Mouse (Mus musculus) thymus, adult 2 months (tissue): ENCODE results near the gene Prrt2. TPM values are rescaled to one million over a fixed set of nuclear protein-coding genes. Genes with fewer than 3 reads are reported as not detected.

Experiments used
- DNase-seq: peaks from one replicate; pipeline ENCODE4 v3.0.0; 2021
- H3K27ac ChIP-seq: fragments of 200-500 bp; 2 replicates; pipeline ENCODE4 v1.5.1; 2012; ENCODE audit warnings: low read length, control low read depth; ENCODE audit not compliant: control insufficient read depth, insufficient read depth
- H3K27me3 ChIP-seq: fragments of 200-500 bp; 2 replicates; pipeline ENCODE4 v1.6.1; 2012; ENCODE audit warnings: mild to moderate bottlenecking, low read length, moderate library complexity, mixed read lengths; ENCODE audit not compliant: control insufficient read depth, insufficient read depth
- H3K36me3 ChIP-seq: fragments of 200-500 bp; 2 replicates; pipeline ENCODE4 v1.6.1; 2012; ENCODE audit warnings: mild to moderate bottlenecking, low read length, moderate library complexity; ENCODE audit not compliant: control insufficient read depth, insufficient read depth
- H3K4me1 ChIP-seq: fragments of 200-500 bp; replicated peaks from 2 replicates; pipeline ENCODE4 v1.6.1; 2012; ENCODE audit warnings: low read length; ENCODE audit not compliant: control insufficient read depth, insufficient read depth
- H3K4me3 ChIP-seq: fragments of 200-500 bp; 2 replicates; pipeline ENCODE4 v1.5.1; 2012; ENCODE audit warnings: mild to moderate bottlenecking, low read length, control low read depth, moderate library complexity; ENCODE audit not compliant: control insufficient read depth, insufficient read depth
- CTCF ChIP-seq: fragments of 200-500 bp; IDR thresholded peaks from 2 replicates; pipeline ENCODE4 v1.5.1; 2012; ENCODE audit warnings: mild to moderate bottlenecking, control low read depth, low read length, moderate library complexity, borderline replicate concordance; ENCODE audit not compliant: control insufficient read depth, poor library complexity, insufficient read depth; ENCODE audit errors: extremely low read depth
- POLR2A ChIP-seq: fragments of 200-500 bp; IDR thresholded peaks from 2 replicates; pipeline ENCODE4 v1.6.1; 2012; ENCODE audit warnings: mild to moderate bottlenecking, low read length, control low read depth, moderate library complexity; ENCODE audit not compliant: control insufficient read depth, poor library complexity, insufficient read depth; ENCODE audit errors: extremely low read depth
- WGBS: fragments of 180-500 bp; shearing (Covaris S2); methylation state at CpG from one replicate; pipeline ENCODE4 v1.1.7; 2018; 5-methylcytosine and 5-hydroxymethylcytosine counted together
- polyA plus RNA-seq: library from polyadenylated mRNA; depleted of rRNA; stranded (reverse); fragments of >200 nt; gene quantifications from 2 replicates; pipeline ENCODE4 v1.2.3, GENCODE M21; 2012

The Prrt2 gene
- polyA plus RNA-seq, 1 experiment: 53.1 TPM

DNA sequence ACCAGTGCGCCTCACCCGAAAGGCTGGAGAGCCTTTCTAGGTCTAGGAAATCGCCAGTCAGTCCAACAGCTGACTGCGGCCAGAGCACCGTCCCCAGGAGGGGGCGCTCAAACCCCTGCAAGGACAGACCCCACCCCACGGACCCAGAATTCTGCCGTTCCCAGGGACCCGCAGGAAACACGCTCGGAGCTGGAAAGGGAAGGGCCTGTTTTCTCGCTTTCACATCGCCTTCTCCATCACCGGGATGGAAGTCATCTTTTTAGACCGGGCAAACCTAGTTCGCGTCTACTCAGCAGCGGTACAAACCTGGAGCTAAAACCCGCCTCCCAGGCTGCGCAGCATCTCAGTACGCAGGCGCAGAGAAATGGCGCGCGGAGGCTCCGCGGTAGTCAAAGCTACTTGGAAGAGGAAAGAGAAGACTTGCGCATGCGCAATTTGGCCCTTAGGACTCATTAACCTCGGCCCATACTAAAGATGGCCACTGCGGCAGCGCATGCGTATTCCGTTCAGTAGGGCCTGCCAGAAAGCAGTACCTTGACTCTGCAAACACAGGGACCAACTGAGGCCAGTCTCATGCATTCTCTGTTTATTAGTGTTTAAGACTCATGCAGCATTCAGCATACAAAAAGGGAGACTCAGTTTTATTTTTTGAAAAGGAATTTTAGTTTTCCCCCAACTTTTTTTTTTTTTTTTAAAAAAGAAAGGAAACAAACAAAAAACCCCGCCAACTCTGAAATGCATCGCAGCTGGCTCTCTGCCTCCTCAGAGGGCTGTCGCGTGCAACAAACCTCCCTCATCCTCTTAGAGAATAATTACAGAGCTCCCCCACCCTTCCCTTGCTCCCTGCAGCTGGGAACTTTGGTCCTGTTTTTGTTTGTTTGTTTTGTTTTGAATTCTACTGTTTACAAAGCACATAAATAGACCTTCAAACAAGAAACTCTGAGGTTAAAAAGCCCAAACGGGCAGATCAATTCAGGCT is 3.8 kb downstream of the Prrt2 start, which contains the start of gene Pagr1a:
TSS of gene Pagr1a (minus strand) at position 382 of the 979 bp plus-strand sequence.
- Histone ChIP-seq H3K27me3 (no peaks in the 10 kb centered on the region), H3K4me1 (peaks cover 70% of the 10 kb centered on the region), H3K4me3 (peak within 1 kb of the TSS; percentile 85), H3K27ac (peak within 1 kb of the TSS; percentile 82), H3K36me3 (no peaks in the 10 kb centered on the region)
- 2% methylated on average over 39 of the region's 39 CpGs for WGBS
- TF ChIP-seq CTCF (peak; percentile 99), POLR2A (peak; percentile 84)
- DNase-seq: peak; percentile 95

DNA sequence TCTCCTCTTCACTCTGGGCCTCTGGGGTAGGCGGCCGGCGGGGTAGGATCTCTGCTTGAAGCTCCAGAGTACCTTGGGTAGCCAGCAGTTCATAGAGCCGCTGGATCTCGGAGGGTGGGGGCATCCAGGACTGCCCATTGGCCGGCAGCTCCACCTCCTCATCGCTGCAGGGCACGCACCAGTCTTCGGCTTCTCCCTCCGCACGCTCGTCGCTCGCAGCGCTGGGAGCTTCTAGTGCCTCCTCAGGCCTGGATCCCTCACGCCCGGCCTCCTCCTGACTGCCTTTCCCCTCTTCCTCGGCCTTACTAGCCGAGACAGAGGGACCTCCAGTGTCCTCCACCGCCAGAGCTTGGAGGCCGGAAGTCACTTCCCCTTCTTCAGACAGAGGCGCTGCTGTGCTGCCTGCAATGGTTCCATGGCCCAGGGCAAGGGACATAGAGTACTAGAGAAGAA is 4.5 kb downstream of the Prrt2 start:
- WGBS: under 1% methylated on average over 22 of the region's 22 CpGs
- no peak for TF ChIP-seq CTCF
- no peak for TF ChIP-seq POLR2A
- no peaks in the 10 kb centered on the region for H3K36me3 ChIP-seq

DNA sequence TGATC is 4.7 kb downstream of the Prrt2 start, which contains the start of gene Pagr1b:
TSS of gene Pagr1b (minus strand) at position 4 of the 5 bp plus-strand sequence.
- Histone ChIP-seq H3K4me1 (peaks cover 60% of the 10 kb centered on the region), H3K27me3 (no peaks in the 10 kb centered on the region), H3K36me3 (no peaks in the 10 kb centered on the region), H3K4me3 (peak within 1 kb of the TSS; percentile 85), H3K27ac (peak within 1 kb of the TSS; percentile 82)
- no peak for DNase-seq
- TF ChIP-seq POLR2A: no peak

More for the DNA sequence above, 4.5 kb downstream of the Prrt2 start:
- no peak for DNase-seq
- Histone ChIP-seq H3K27ac (peak overlapping the region; percentile 82), H3K4me1 (peaks cover 62% of the 10 kb centered on the region), H3K4me3 (peak overlapping the region; percentile 85), H3K27me3 (no peaks in the 10 kb centered on the region)

DNA sequence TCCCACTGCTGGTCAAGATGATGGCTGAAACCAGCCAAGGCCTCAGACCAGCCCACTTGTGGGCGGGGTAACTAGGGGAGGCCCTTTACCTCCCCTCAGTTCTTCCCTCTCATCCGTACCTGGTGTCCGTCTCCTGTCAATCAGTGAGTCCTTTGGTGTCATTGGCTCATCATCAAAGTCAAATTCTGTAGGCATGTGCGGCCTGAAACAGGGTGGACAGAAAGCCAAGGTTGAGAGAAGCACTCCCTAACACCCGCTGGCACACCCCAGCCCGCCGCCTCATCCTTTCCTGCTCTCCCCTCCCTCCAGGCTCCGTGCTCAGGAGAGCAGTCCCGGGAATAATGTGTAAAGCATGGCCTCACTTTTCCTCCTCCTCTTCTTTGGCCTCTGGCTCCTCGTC is 4.9 kb downstream of the Prrt2 start:
- Histone ChIP-seq H3K27me3 (no peaks in the 10 kb centered on the region), H3K4me3 (peak overlapping the region; percentile 85), H3K27ac (peak overlapping the region; percentile 32), H3K4me1 (peaks cover 58% of the 10 kb centered on the region), H3K36me3 (no peaks in the 10 kb centered on the region)
- TF ChIP-seq CTCF: no peak
- TF ChIP-seq POLR2A: no peak
- DNase-seq: no peak
- WGBS: 12% methylated on average over 10 of the region's 10 CpGs

DNA sequence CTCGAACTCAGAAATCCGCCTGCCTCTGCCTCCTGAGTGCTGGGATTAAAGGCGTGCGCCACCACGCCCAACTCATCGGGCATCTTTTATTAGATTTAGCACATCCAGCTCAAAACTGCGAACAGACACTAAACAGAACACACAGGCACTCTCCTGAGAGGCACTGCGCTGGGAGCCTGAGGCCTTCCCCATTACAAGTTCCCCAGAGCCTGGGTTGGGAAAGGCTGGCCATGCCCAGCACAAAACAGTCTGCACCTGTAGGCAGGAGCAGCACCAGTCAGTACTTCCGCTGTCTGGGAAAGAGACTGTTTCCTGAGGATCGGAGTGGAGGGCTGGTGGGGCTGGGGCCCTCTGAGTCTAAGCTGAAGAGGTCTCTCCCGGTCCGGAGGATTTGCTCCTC is 6.0 kb downstream of the Prrt2 start:
- DNase-seq: no peak
- Histone ChIP-seq H3K27me3 (no peaks in the 10 kb centered on the region), H3K4me1 (peaks cover 50% of the 10 kb centered on the region), H3K27ac (no peak overlapping the region; the same call in 1 of the 2 replicates), H3K36me3 (no peaks in the 10 kb centered on the region), H3K4me3 (no peak overlapping the region)
- TF ChIP-seq POLR2A (no peak), CTCF (no peak)
- 93% methylated on average over 12 of the region's 12 CpGs for WGBS

DNA sequence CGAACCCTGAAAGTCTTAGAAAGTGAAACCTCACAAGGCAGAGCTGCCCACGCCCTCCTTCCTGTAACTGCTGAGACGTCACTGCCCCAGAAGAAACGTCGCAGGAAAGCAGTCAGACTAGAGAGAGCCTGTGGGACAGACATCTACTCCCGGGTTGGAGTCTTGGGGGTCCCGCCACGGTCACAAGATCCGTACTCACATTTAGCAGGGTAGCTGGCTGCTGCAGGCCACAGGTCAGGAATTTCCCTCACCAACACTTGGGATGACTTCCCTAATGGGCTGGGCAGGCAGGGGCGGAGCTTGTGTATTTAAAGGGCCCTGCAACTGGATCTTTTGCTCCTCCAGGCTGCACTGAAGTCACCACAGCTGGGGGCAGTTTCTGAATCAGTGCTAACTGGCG is 6.7 kb downstream of the Prrt2 start, which contains the start of gene Mvp:
TSS of gene Mvp (minus strand) at position 302 of the 400 bp plus-strand sequence.
- peak; percentile 43; the same call in 1 of the 2 replicates for TF ChIP-seq POLR2A
- TF ChIP-seq CTCF: no peak

More for the DNA sequence above, 6.7 kb downstream of the Prrt2 start, which contains the start of gene Mvp:
- DNase-seq: peak; percentile 59
- H3K36me3 ChIP-seq: no peaks in the 10 kb centered on the region
- H3K4me1 ChIP-seq: peaks cover 43% of the 10 kb centered on the region
- WGBS: 2% methylated on average over 11 of the region's 11 CpGs
- peak within 1 kb of the TSS; percentile 76 for H3K27ac ChIP-seq
- H3K4me3 ChIP-seq: peak within 1 kb of the TSS; percentile 79
- H3K27me3 ChIP-seq: no peaks in the 10 kb centered on the region
